Mouse (Mus musculus) lung, postnatal 0 days (tissue): ENCODE data around the gene Smg9. TPM values are rescaled to one million over a fixed set of nuclear protein-coding genes. Genes with fewer than 3 reads are reported as not detected.

Experiments
- ATAC-seq: fragments of 200-750 bp; cut with Nextera tagmentation; 2 replicates; pipeline ENCODE4 v1.8.0; 2017; ENCODE audit warnings: moderate library complexity
- DNase-seq: peaks from one replicate; pipeline ENCODE4 v3.0.0-alpha.2; 2016; ENCODE audit warnings: low spot score
- H3K27ac ChIP-seq: fragments of 300-500 bp; sonication (generic); 2 replicates; pipeline ENCODE4 v1.5.1; 2014; ENCODE audit warnings: antibody characterized with exemption, mild to moderate bottlenecking, low read length, mixed read lengths
- H3K27me3 ChIP-seq: fragments of 300-500 bp; sonication (generic); replicated peaks from 2 replicates; pipeline ENCODE4 v1.6.1; 2014; ENCODE audit warnings: low read length, mixed read lengths; ENCODE audit not compliant: insufficient read depth
- H3K36me3 ChIP-seq: fragments of 300-500 bp; sonication (generic); 2 replicates; pipeline ENCODE4 v1.6.1; 2014; ENCODE audit warnings: low read length, mixed read lengths; ENCODE audit not compliant: insufficient read depth
- H3K4me1 ChIP-seq: fragments of 300-500 bp; sonication (generic); 2 replicates; pipeline ENCODE4 v1.6.1; 2014; ENCODE audit warnings: antibody characterized with exemption, low read depth, low read length, mixed read lengths; ENCODE audit not compliant: insufficient read depth
- H3K4me2 ChIP-seq: fragments of 300-500 bp; sonication (generic); replicated peaks from 2 replicates; pipeline ENCODE4 v1.6.1; 2014; ENCODE audit warnings: low read depth, mild to moderate bottlenecking, low read length, moderate library complexity, mixed read lengths
- H3K4me3 ChIP-seq: fragments of 300-500 bp; sonication (generic); 2 replicates; pipeline ENCODE4 v1.5.1; 2014; ENCODE audit warnings: low read depth, low read length
- H3K9ac ChIP-seq: fragments of 300-500 bp; sonication (generic); replicated peaks from 2 replicates; pipeline ENCODE4 v1.6.1; 2014; ENCODE audit warnings: low read depth, mild to moderate bottlenecking
- H3K9me3 ChIP-seq: fragments of 300-500 bp; sonication (generic); 2 replicates; pipeline ENCODE4 v1.6.1; 2016; ENCODE audit warnings: low read length, mixed read lengths
- CTCF ChIP-seq: IDR thresholded peaks from 2 replicates; pipeline ENCODE4 v1.5.1; 2016; ENCODE audit warnings: antibody characterized with exemption, mild to moderate bottlenecking
- EP300 ChIP-seq: IDR thresholded peaks from 2 replicates; pipeline ENCODE4 v1.6.1; 2016; ENCODE audit warnings: antibody characterized with exemption, mild to moderate bottlenecking, control low read depth
- WGBS: fragments of 180-500 bp; shearing (Covaris S2); extraction: QIAGEN DNeasy Blood & Tissue Kit; methylation state at CpG from one replicate; pipeline ENCODE4 v1.1.7; 2014; 5-methylcytosine and 5-hydroxymethylcytosine counted together
- polyA plus RNA-seq: library from polyadenylated mRNA; unstranded; fragments of >200 nt; fragmentation: Nextera tagmentation; extraction: Ambion mirVana; gene quantifications from 2 replicates; pipeline ENCODE4 v1.2.1, GENCODE M21; 2015

Gene Smg9
- polyA plus RNA-seq, 1 experiment from 2014 or later: 16.4 TPM

DNA sequence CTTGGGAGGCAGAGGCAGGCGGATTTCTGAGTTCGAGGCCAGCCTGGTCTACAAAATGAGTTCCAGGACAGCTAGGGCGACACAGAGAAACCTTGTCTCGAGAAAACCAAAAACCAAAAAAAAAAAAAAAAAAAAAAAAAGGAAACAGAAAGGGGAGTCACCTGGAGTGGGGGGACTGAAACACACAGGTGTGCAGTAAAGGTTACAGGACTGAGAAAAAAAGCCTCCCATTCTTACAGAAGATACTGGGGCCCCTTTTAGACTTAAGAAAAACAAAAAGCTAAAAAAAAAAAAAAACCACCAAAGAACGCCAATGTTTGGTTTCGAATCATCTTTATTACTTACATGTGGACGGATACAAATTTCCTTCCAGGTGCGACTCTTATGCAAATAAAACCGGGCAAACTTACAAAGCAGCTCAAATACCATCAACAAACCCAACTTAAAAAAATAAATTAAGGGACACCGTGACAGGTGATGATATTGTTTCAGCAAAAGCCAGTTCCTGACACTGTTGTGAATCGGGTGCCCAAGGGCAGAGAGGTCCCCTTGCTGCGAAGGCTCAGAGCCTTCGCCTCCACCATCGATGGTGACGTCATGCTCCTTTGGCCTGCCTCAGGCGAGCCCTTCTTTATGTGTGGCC is 16.6 kb upstream of the Smg9 start:
- Histone ChIP-seq H3K4me3 (no peak overlapping the region), H3K27ac (no peak overlapping the region), H3K27me3 (no peaks in the 10 kb centered on the region), H3K9me3 (no peaks in the 10 kb centered on the region), H3K4me2 (no peak overlapping the region), H3K4me1 (no peaks in the 10 kb centered on the region), H3K9ac (no peak overlapping the region), H3K36me3 (no peaks in the 10 kb centered on the region)
- ATAC-seq: no peak
- DNase-seq: no peak
- 64% methylated on average over 16 of the region's 16 CpGs for WGBS
- TF ChIP-seq CTCF (no peak), EP300 (no peak)

DNA sequence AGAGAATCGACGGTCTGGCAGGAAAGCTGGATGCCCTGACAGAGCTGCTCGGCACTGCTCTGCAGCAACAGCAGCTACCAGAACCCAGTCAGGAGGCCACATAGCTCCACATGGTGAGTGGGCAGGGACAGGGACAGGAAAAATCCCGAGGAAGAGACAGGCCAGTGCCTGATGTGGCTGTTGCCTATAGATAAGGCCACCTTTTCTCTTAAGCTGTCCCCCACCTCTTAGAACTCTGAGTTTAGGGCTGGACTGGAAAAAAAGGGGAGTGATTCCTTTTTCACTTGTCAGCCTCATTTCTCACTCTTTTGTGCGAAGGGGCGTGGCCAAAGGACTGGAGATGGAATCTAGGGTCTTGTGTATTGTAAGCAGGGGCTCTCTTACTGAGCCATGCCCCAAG is 15.3 kb upstream of the Smg9 start:
- no peaks in the 10 kb centered on the region for H3K36me3 ChIP-seq
- H3K4me3 ChIP-seq: no peak overlapping the region
- H3K9ac ChIP-seq: no peak overlapping the region
- H3K27ac ChIP-seq: no peak overlapping the region
- no peaks in the 10 kb centered on the region for H3K9me3 ChIP-seq
- WGBS: 52% methylated on average over 6 of the region's 6 CpGs
- TF ChIP-seq EP300: no peak
- H3K27me3 ChIP-seq: no peaks in the 10 kb centered on the region
- no peaks in the 10 kb centered on the region for H3K4me1 ChIP-seq
- DNase-seq (no peak), ATAC-seq (no peak)
- no peak overlapping the region for H3K4me2 ChIP-seq

DNA sequence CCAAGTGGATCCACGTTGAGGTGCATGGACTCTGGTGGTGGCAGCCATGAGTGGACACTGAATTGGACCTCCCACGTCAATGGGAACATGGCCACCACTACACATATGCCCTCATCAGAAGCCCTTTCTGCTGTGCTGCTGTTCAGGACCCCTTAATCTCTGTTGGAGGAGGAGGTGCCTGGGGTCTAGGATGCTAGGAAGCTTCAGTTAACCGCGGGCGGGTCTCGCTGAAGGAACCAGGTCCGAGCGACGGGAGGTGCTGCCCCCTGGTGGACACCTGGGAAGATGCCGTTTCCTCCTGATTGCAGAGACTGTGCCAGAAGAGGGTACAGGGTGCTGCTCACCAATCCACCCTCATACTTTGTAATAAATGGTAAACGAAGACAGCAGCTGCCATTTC is 14.6 kb upstream of the Smg9 start:
- no peak overlapping the region for H3K4me2 ChIP-seq
- DNase-seq (peak; percentile 47), ATAC-seq (no peak)
- H3K27me3 ChIP-seq: no peaks in the 10 kb centered on the region
- no peaks in the 10 kb centered on the region for H3K36me3 ChIP-seq
- WGBS: 6% methylated on average over 11 of the region's 11 CpGs
- no peaks in the 10 kb centered on the region for H3K4me1 ChIP-seq
- H3K9ac ChIP-seq: no peak overlapping the region
- no peaks in the 10 kb centered on the region for H3K9me3 ChIP-seq
- TF ChIP-seq CTCF: peak; percentile 88
- no peak for TF ChIP-seq EP300
- H3K4me3 ChIP-seq: no peak overlapping the region
- H3K27ac ChIP-seq: no peak overlapping the region

DNA sequence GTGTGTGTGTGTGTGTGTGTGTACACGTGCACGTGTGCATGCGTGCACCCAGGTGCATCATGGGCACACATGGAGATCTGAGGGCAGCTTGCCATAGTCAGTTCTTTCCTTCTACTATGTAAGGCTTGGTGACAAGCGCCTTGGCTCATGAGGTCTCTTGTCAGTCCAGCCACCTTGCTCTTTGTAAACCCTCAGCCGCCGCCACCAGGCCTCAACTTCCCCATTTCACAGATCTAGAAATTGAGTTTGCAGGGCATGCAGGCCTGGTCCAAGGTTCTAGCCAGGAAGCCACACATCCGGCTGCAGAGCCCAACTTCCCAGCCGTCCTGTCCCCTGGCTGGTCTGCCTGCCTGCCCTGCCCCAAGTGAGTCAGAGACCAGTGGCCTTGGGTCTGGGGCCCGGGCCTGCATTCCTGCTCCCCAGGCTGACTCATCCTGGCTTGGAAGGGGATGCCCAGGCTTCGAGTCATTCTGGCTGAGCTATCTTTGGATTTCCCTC is 12.3 kb upstream of the Smg9 start:
- Histone ChIP-seq H3K4me2 (no peak overlapping the region), H3K4me1 (no peaks in the 10 kb centered on the region), H3K27me3 (no peaks in the 10 kb centered on the region), H3K9ac (no peak overlapping the region), H3K36me3 (no peaks in the 10 kb centered on the region), H3K27ac (no peak overlapping the region), H3K9me3 (no peaks in the 10 kb centered on the region), H3K4me3 (no peak overlapping the region)
- TF ChIP-seq EP300 (no peak), CTCF (no peak)
- 65% methylated on average over 10 of the region's 10 CpGs for WGBS
- DNase-seq (no peak), ATAC-seq (peak; percentile 57)

DNA sequence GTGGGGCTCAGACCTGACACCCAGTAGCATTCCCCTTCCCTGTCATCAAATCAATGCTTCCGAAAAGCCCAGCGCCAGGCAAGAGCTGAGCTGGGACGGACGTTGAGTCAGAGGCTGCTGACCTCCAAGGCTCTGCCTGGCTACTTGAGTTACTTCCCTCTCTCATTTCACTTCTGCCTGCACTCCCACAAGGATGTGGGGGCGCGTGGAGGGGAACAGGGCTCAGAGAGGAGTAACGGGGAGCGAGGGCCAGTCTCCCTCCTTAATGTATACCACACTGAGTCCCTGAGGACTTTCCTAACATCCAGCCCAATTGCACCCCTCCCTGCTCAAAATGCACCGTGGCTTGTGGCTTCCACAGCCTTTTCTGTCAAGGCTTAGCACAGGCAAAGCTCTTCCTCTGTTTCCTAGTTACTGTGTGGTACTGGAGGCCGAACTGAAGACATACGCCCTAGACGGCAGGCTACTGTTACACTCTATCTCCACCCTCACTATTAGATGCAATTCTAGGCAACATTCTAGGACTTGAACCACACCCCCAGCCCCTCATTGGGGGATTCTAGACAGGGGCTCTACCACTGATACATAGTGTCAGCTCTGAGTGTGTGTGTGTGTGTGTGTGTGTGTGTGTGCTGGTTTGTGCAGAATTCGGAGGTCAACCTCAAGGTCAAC is 9.8 kb upstream of the Smg9 start:
- 59% methylated on average over 13 of the region's 13 CpGs for WGBS
- Histone ChIP-seq H3K27me3 (no peaks in the 10 kb centered on the region), H3K27ac (no peak overlapping the region), H3K4me3 (no peak overlapping the region), H3K9me3 (no peaks in the 10 kb centered on the region), H3K4me1 (no peaks in the 10 kb centered on the region), H3K9ac (no peak overlapping the region), H3K36me3 (no peaks in the 10 kb centered on the region), H3K4me2 (no peak overlapping the region)
- no peak for ATAC-seq
- peak; percentile 19 for DNase-seq
- no peak for TF ChIP-seq CTCF

DNA sequence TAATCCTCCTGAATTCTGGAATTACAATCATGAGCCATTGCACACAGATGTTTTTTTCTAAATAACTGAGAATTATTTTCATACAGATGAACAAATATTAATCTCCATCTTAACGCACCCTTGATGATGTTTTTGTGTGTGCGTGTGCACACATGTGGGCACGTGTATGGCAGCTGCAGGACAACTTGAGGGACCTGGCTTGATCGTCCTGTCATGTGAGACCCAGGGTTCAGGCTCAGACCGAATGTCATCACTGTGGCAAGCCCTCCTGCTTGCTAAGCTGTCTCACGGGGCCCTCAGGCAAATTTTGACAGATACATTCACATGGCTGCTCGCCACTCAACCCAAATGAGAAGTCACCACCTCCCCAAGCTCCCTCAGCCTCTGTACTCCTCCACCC is 8.9 kb upstream of the Smg9 start:
- DNase-seq (no peak), ATAC-seq (no peak)
- Histone ChIP-seq H3K27ac (no peak overlapping the region), H3K9ac (no peak overlapping the region), H3K4me1 (no peaks in the 10 kb centered on the region), H3K4me3 (no peak overlapping the region), H3K27me3 (no peaks in the 10 kb centered on the region), H3K4me2 (no peak overlapping the region), H3K9me3 (no peaks in the 10 kb centered on the region), H3K36me3 (no peaks in the 10 kb centered on the region)
- no peak for TF ChIP-seq CTCF
- TF ChIP-seq EP300: no peak
- 64% methylated on average over 7 of the region's 7 CpGs for WGBS
